Mouse (Mus musculus) left cerebral cortex, adult 8-10 months (tissue): Measurements from ENCODE around the gene Gtf2h1. TPM values are rescaled to one million over a fixed set of nuclear protein-coding genes. Genes with fewer than 3 reads are reported as not detected.
A peak's percentile ranks its signal among the peaks of the same experiment; 100 is the strongest.

ENCODE experiments used
- DNase-seq, 2 experiments: peaks; one replicate each; pipeline ENCODE4 v3.0.0; 2022; ENCODE audit warnings: low spot score in 2 of 2
- total RNA-seq, 4 experiments: library from RNA; stranded (reverse); gene quantifications; 2 replicates each; pipeline ENCODE4 v1.2.4; 2022

The Gtf2h1 gene
- total RNA-seq, 4 experiments from 2014 or later = 35.7 to 41.7 (median 37.8) TPM

DNA sequence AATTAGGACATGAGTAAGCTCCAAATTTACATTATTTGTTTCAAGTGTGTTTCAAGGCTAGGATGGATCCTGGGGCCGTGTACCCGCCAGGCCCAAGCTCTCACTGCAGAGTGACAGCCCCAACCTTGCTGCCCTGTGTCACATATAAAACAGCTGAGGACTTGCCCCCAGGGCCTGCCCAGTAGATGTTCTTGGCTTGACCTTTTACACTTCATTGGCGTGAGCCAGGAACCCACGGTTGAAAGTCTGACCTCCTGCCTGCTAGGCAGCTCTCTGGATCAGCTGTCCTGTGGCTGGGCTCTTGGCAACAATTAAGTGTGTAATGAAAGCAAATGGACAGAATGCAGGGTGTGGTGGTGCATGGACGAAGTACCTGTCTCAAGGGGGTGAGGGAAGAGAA is 53.4 kb downstream of the Gtf2h1 start:
- no peak for DNase-seq

DNA sequence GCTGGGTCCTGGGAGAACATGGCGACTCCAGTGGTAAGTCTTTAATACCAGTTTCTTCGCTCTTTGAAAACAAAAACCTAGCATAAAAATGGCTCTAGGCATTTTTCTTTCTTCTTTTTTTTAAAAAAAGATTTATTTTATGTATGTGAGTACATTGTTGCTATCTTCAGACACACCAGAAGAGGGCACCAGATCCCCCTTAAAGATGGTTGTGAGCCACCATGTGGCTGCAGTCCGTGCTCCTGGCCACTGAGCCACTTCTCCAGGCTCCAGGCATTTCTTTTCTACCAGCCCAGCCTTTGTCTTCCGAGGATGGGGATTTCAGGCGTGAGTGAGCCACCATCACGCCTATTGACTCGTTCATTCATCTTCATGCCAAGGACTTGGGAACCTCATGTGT is 55.1 kb downstream of the Gtf2h1 start:
- DNase-seq = no peak

DNA sequence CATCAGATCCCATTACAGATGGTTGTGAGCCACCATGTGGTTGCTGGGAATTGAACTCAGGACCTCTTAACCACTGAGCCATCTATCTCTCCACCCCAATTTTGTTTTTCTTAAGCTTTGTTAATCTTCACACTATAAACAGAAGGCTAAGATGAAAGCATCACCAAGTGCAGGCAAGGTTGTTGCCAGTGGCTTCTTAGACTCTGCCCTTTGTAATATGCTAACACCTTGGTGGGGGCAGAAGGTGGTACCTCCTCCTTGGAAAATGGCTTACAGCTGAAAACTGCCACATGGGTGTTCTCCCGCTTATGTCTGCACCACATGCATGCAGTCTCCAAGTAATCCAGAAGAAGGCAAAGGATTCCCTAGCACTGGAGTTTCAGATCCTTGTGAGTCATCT is 56.8 kb downstream of the Gtf2h1 start:
- no peak for DNase-seq

DNA sequence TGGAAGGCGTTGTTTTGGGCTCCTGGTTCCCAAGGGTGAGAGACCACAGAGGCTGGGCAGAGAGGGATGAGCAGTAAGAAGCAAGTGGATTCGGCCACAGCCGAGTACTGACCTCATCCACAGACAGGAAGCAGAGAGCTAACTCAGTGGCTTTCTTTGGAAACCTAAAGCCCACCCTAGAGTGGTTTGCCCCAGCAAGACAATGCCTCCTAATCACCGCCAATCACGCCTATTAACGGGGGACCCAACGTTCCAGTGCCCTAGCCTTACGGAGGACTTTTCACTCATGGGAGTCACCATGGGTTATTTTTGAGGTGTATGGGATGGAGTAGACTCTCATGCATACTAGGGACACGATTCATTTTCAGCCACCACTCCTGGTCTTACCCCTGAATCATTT is 57.5 kb downstream of the Gtf2h1 start:
- no peak for DNase-seq

DNA sequence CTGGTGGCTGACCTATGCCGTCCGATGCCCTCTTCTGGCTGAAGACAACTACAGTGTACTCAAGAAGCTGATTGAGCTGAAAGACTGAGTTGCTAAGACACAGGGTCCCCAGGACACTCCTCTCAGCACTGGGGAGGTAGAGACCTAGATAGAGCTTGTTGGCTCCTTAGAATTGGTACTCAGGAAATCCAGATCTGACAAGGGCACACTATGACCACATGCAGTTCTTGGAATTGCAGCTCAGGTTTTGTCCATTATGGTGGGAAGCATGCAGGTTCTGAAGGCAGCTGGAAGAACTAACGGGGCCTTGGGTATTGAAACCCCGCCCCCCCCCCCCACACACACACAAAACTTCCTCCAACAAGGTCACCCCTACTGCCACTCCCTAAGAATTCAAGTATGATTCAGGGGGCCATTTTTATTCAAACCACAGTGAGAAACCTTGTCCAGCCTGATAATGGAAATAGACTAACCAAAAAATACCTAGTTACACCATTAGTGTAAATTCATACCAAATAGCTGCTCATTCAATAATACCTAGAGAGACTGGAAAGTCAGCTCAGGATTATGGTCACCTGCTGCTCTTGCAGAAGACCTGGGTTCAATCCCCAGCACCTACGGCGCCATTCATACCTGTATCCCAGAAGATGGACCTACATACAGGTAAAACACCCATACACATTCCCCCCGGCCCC is 60.1 kb downstream of the Gtf2h1 start:
- DNase-seq = no peak

DNA sequence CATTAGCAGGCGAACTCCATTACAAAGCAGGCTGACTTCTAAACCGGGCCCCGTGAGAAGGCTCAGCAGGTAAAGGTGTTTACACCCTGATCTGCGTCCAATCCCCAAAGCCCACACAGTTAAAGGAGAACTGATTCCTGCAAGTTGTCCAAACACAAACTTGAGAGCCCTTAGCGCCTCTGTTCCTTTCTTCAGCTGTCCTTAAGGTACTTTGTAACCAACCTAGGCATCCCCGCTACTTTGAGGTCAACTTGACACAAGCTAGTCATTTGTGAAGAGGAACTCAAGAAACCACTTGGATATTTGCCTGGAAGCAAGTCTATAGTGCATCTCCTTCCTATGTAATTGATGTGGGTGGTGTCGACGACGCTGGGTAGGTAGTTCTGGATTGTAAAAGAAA is 61.5 kb downstream of the Gtf2h1 start:
- DNase-seq = no peak

DNA sequence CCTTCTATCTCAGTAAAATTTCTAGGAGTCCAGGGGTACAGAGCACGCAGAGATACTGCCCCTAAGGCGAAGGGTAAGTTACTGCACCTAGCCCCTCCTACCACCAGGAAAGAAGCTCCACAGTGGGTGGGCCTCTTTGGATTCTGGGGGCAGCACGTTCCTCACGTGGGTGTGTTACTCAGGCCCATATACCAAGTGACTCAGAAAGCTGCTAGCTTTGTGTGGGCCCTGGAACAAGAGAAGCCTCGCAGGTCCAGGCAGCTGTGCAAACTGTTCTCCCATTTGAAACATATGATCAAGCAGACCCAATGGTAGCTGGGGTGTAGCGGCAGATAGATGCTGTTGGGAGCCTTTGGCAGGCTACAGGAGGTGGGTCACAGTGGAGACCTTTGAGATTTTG is 63.1 kb downstream of the Gtf2h1 start:
- DNase-seq = peak in 1 of 2 experiments; percentile 33

DNA sequence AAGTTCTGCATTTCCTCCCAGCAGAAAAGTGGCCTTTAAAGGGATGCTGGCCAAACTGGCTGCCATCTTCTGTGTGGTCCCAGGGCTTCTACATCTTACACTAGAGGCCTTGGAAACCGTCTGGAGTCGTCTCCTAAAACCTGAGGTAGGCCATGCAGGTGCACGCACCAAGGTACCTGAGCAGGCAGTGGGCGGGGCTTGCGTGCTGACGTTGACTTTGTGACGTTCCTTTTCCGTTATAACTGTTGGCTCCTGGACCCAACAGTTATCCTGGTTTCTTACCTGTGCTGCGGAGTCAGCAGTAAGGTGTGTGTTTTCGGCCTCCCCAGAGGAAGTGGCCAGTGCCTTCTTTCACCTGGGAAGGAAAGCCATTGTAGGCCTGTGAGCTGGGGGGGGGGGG is 65.1 kb downstream of the Gtf2h1 start, which contains the start of gene Ldhc:
Ldhc (plus strand) TSS at position 208 of the 400 bp plus-strand sequence.
- DNase-seq = no peak

DNA sequence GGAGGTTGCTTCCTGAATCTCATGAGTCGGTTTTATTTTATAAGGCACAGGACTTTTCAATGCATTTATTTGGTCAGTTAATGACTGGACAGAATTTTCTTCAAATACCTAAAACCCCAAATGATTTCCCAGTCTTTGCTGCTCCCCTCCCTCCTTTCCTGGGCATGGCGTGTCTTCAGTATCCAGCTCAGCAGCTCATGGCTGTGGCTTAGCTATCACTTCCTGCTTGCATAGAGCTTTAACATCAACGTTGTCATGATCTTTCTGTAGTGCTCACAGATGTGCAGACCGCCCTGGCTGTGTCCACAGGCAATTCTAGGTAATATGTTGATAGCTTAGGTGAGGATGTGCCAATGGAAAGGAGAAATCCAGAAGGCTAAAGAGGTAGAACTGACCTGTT is 76.1 kb downstream of the Gtf2h1 start:
- no peak for DNase-seq

Other genes with a start within 250 kb of the Gtf2h1 start
- 10 to 100 TPM; 66.3 to 76.8 (median 71.3) TPM for gene Sergef, start 156.3 kb upstream of the Gtf2h1 start, total RNA-seq
- under 1 TPM; 0.23 to 0.80 (median 0.56) TPM for gene Tph1, start 123.6 kb upstream of the Gtf2h1 start, total RNA-seq
- gene Saal1, start 85.4 kb upstream of the Gtf2h1 start, total RNA-seq = 1 to 10 TPM; 7.4 to 9.9 (median 8.8) TPM
- gene Saa3, start 80.4 kb upstream of the Gtf2h1 start, total RNA-seq = under 1 TPM in 1 of 4 experiments, not detected in 3; 0.40 TPM
- not detected for gene Saa4, start 63.5 kb upstream of the Gtf2h1 start, total RNA-seq
- not detected for gene Saa1, start 53.1 kb upstream of the Gtf2h1 start, total RNA-seq
- not detected for gene Saa2, start 44.3 kb upstream of the Gtf2h1 start, total RNA-seq
- 10 to 100 TPM; 13.8 to 19.3 (median 16.5) TPM for gene Hps5, start within 50 bp of the Gtf2h1 start, total RNA-seq
- 100 to 1,000 TPM; 313 to 352 (median 334) TPM for gene Ldha, start 45.4 kb downstream of the Gtf2h1 start, total RNA-seq
- gene Ldhc, start 65.1 kb downstream of the Gtf2h1 start, total RNA-seq = not detected
- gene Tsg101, start 123.9 kb downstream of the Gtf2h1 start, total RNA-seq = 10 to 100 TPM; 68.8 to 80.3 (median 76.1) TPM
- gene Uevld, start 162.4 kb downstream of the Gtf2h1 start, total RNA-seq = 10 to 100 TPM; 11.0 to 20.4 (median 19.1) TPM
- gene Gm9999, start 187.5 kb downstream of the Gtf2h1 start, total RNA-seq = not detected
- 10 to 100 TPM; 14.0 to 16.1 (median 15.1) TPM for gene Spty2d1, start 212.3 kb downstream of the Gtf2h1 start, total RNA-seq